In genomic region chr7:144473486-144473885, GRCm38 (mm10) we compare ENCODE assay signal across 23 mouse cellular contexts. TPM values are rescaled to one million over a fixed set of nuclear protein-coding genes. Genes with fewer than 3 reads are reported as not detected.
DNase-seq lines count a peak whose midpoint lies in the region; ATAC-seq and TF ChIP-seq lines count a peak whose summit lies in the region.
"Had no signal": no experiment of that assay in that cellular context is flagged by ENCODE, and none has a peak within 500 bp of the region (broad histone marks: within the 10 kb centered on the region; RNA-seq: fewer than 3 reads in every experiment).

No protein-coding gene starts in this region.

- WGBS in heart, embryonic 10.5 days = 56% methylated on average over 4 of the region's 4 CpGs
- 61% methylated on average over 4 of the region's 4 CpGs for WGBS in kidney, embryonic 14.5 days
- WGBS in forebrain, embryonic 14.5 days = 76% methylated on average over 4 of the region's 4 CpGs

- H3K4me1 ChIP-seq in heart, embryonic 10.5 days = peaks cover 37% of the 10 kb centered on the region
- H3K4me1 ChIP-seq in kidney, embryonic 14.5 days (ENCODE audit: control insufficient read depth, insufficient read depth, low read length) = peaks cover 12% of the 10 kb centered on the region
- H3K4me1 ChIP-seq in ES-E14 (ENCODE audit: control insufficient read depth in 2 of 2, insufficient read depth in 2 of 2, low read length in 2 of 2, poor library complexity in 1 of 2) = peaks cover 0 to 14% of the 10 kb centered on the region in 2 experiments; a peak in 2 of 4 replicates
- H3K4me1 ChIP-seq in forebrain, embryonic 14.5 days (ENCODE audit: control insufficient read depth, insufficient read depth, low read length) = peaks cover 7% of the 10 kb centered on the region

- 0 out of 2 replicates have a peak overlapping the region, but pooled peaks have one; percentile 36 for H3K27ac ChIP-seq in heart, embryonic 10.5 days
- H3K27ac ChIP-seq in kidney, embryonic 14.5 days (ENCODE audit: low read depth, low read length) = no peak overlapping the region
- no peak overlapping the region; the same call in 1 of the 2 replicates for H3K27ac ChIP-seq in ES-E14 (ENCODE audit: insufficient read depth, low read depth, low read length, poor library complexity, severe bottlenecking)
- H3K27ac ChIP-seq in forebrain, embryonic 14.5 days (ENCODE audit: low read depth, low read length) = no peak overlapping the region
- H3K27ac ChIP-seq: embryonic facial prominence, embryonic 12.5 days; hindbrain, embryonic 14.5 days; left cerebral cortex, adult 2 months; limb, embryonic 13.5 days; lung, embryonic 15.5 days; midbrain, embryonic 10.5 days; stomach, embryonic 15.5 days had no signal

- DNase-seq in heart, embryonic 10.5 days (ENCODE audit: low spot score) = no peak
- DNase-seq in heart, postnatal 10 days = no peak
- peak; percentile 46 for DNase-seq in kidney, adult 9 months
- DNase-seq in ES-E14 (ENCODE audit: low read depth, low spot score) = peak; percentile 28
- peak; percentile 47 for DNase-seq in kidney, postnatal 14 days
- DNase-seq in layer of hippocampus, adult 9-10 months (ENCODE audit: low spot score) = no peak
- no peak for DNase-seq in forebrain, embryonic 14.5 days (ENCODE audit: low spot score)
- DNase-seq: adrenal gland, adult 8-10 months; cerebellum, adult 8-10 months; cerebellum, postnatal 25 days; right cerebral cortex, postnatal 25 days had no signal

- no peak overlapping the region for H3K9ac ChIP-seq in kidney, embryonic 14.5 days (ENCODE audit: low read depth, low read length)
- H3K9ac ChIP-seq in ES-E14 (ENCODE audit: insufficient read depth, low read depth, low read length, poor library complexity, severe bottlenecking) = no peak overlapping the region
- no peak overlapping the region for H3K9ac ChIP-seq in forebrain, embryonic 14.5 days (ENCODE audit: low read length)
- H3K9ac ChIP-seq: embryonic facial prominence, embryonic 12.5 days; hindbrain, embryonic 14.5 days; limb, embryonic 13.5 days; lung, embryonic 15.5 days; stomach, embryonic 15.5 days had no signal

- no peak overlapping the region for H3K4me2 ChIP-seq in kidney, embryonic 14.5 days (replicated peaks; ENCODE audit: low read depth, low read length)
- no peak overlapping the region for H3K4me2 ChIP-seq in forebrain, embryonic 14.5 days (ENCODE audit: low read length)
- H3K4me2 ChIP-seq: embryonic facial prominence, embryonic 12.5 days; hindbrain, embryonic 14.5 days; limb, embryonic 13.5 days; liver, embryonic 11.5 days; lung, embryonic 15.5 days; stomach, embryonic 15.5 days had no signal

- no peak for ATAC-seq in kidney, embryonic 14.5 days (ENCODE audit: low FRiP score, low TSS enrichment)
- ATAC-seq in forebrain, embryonic 14.5 days = no peak
- ATAC-seq: activated CD4-positive, CD25-positive, alpha-beta regulatory T cell, adult 4 months; forebrain, embryonic 16.5 days; midbrain, embryonic 16.5 days had no signal

- H3K9me3 ChIP-seq in heart, embryonic 10.5 days = no peaks in the 10 kb centered on the region
- no peaks in the 10 kb centered on the region for H3K9me3 ChIP-seq in kidney, embryonic 14.5 days (ENCODE audit: control insufficient read depth, low read length)
- H3K9me3 ChIP-seq in ES-E14 (ENCODE audit: control insufficient read depth, insufficient read depth, low read depth, low read length) = no peaks in the 10 kb centered on the region
- no peaks in the 10 kb centered on the region for H3K9me3 ChIP-seq in forebrain, embryonic 14.5 days (replicated peaks; ENCODE audit: control insufficient read depth, low read length)
- H3K9me3 ChIP-seq: embryonic facial prominence, embryonic 12.5 days; limb, embryonic 13.5 days; lung, embryonic 15.5 days; midbrain, embryonic 10.5 days; stomach, embryonic 15.5 days had no signal

- H3K4me3 ChIP-seq in heart, embryonic 10.5 days = no peak overlapping the region
- no peak overlapping the region for H3K4me3 ChIP-seq in kidney, embryonic 14.5 days (ENCODE audit: low read length)
- H3K4me3 ChIP-seq in ES-E14 (ENCODE audit: insufficient read depth in 1 of 2, low read depth in 1 of 2, low read length in 2 of 2, poor library complexity in 1 of 2, severe bottlenecking in 1 of 2) = no peak overlapping the region
- H3K4me3 ChIP-seq in forebrain, embryonic 14.5 days (ENCODE audit: low read depth, low read length) = no peak overlapping the region
- H3K4me3 ChIP-seq: embryonic facial prominence, embryonic 12.5 days; left cerebral cortex, adult 2 months; limb, embryonic 13.5 days; lung, embryonic 15.5 days; midbrain, embryonic 10.5 days; stomach, embryonic 15.5 days had no signal

- no peaks in the 10 kb centered on the region for H3K27me3 ChIP-seq in heart, embryonic 10.5 days (ENCODE audit: insufficient read depth, poor library complexity, severe bottlenecking)
- H3K27me3 ChIP-seq in kidney, embryonic 14.5 days (ENCODE audit: control insufficient read depth, insufficient read depth, low read length) = no peaks in the 10 kb centered on the region
- no peaks in the 10 kb centered on the region for H3K27me3 ChIP-seq in forebrain, embryonic 14.5 days (replicated peaks; ENCODE audit: control insufficient read depth, insufficient read depth, low read length)
- H3K27me3 ChIP-seq: embryonic facial prominence, embryonic 12.5 days; limb, embryonic 13.5 days; lung, embryonic 15.5 days; stomach, embryonic 15.5 days had no signal

- intact Hi-C loops in heart, postnatal 10 days (cut with DNase I) = no loop called here

- H3K36me3 ChIP-seq in heart, embryonic 10.5 days = peaks cover 26% of the 10 kb centered on the region
- peaks cover 18% of the 10 kb centered on the region for H3K36me3 ChIP-seq in kidney, embryonic 14.5 days (ENCODE audit: control insufficient read depth, insufficient read depth, low read length)
- peaks cover 8% of the 10 kb centered on the region; the same call in 1 of the 2 replicates for H3K36me3 ChIP-seq in ES-E14 (ENCODE audit: control insufficient read depth, insufficient read depth, low read length, poor library complexity, severe bottlenecking)
- peaks cover 17% of the 10 kb centered on the region for H3K36me3 ChIP-seq in forebrain, embryonic 14.5 days (ENCODE audit: control insufficient read depth, insufficient read depth, low read length)

- in situ Hi-C loops in ES-E14 (cut with MboI; ENCODE audit: low sequenced_read_pairs in 2 of 2, unreplicated experiment in 2 of 2) = no loop called here

TF ChIP-seq in ES-E14, 5 proteins besides CTCF, POLR2A, EP300 and RAD21:
- TF ChIP-seq ZNF384 (IDR thresholded peaks at IDR 0.05; ENCODE audit: low read depth, low read length) (no peak), MAFK (IDR thresholded peaks at IDR 0.05; ENCODE audit: insufficient read depth, low read depth, low read length) (no peak), ZC3H11A (IDR thresholded peaks at IDR 0.05; ENCODE audit: borderline replicate concordance, low read depth, low read length) (no peak), CHD2 (IDR thresholded peaks at IDR 0.05; ENCODE audit: low read depth, low read length) (no peak), HCFC1 (IDR thresholded peaks at IDR 0.05; ENCODE audit: borderline replicate concordance, insufficient read depth, low read length) (no peak)

RNA-seq across cellular contexts. Expression of gene Cttn, which starts 2.7 kb away (rescaled TPM):
- 168 and 174 TPM in 2 replicates for polyA plus RNA-seq in heart, embryonic 10.5 days (2016; fragmentation: Nextera tagmentation; extraction: Ambion mirVana)
- 10 to 100 TPM; 69.2 to 76.5 TPM for total RNA-seq in heart, postnatal 10 days (2021)
- 85.1 and 177 TPM in 2 replicates for polyA plus RNA-seq in kidney, embryonic 14.5 days (2014; fragmentation: Nextera tagmentation; extraction: Ambion mirVana)
- 86.6 and 113 TPM in 2 replicates for total RNA-seq in ES-E14 (2012; rRNA removed)
- polyA plus RNA-seq in forebrain, embryonic 14.5 days (2014; fragmentation: Nextera tagmentation; extraction: Ambion mirVana) = 151 and 158 TPM in 2 replicates

Comparison
In these comparisons a context has a peak if more than half of its experiments do, and no peak if none do; other contexts are left out.
1. DNase-seq: peak in kidney, adult 9 months (single experiment), ES-E14 (single experiment) and kidney, postnatal 14 days (single experiment); none in heart, embryonic 10.5 days (single experiment), heart, postnatal 10 days (0 of 2), layer of hippocampus, adult 9-10 months (single experiment) and forebrain, embryonic 14.5 days (single experiment).